Mouse (Mus musculus) lung, adult 2 months (tissue): Measurements from ENCODE around the gene Hook2.

Experiments used
- CTCF ChIP-seq: fragments of 200-500 bp; IDR thresholded peaks from 2 replicates; pipeline ENCODE4 v1.5.1; 2011; ENCODE audit warnings: mild to moderate bottlenecking, low read length, control low read depth; ENCODE audit not compliant: insufficient read depth
- POLR2A ChIP-seq: fragments of 200-500 bp; IDR thresholded peaks from 2 replicates; pipeline ENCODE4 v1.6.1; 2011; ENCODE audit warnings: low read depth, mild to moderate bottlenecking, control low read depth, low read length, borderline replicate concordance; ENCODE audit errors: extremely low read depth

GRCm38 (mm10) chr8:84946528-84947240 lies 43.7 kb upstream of the Hook2 start, which contains the start of gene Rtbdn:
- TF ChIP-seq POLR2A: no peak
- TF ChIP-seq CTCF: no peak
